Mouse (Mus musculus): ENCODE measurements at regions not wholly inside any gene's neighbourhood (a gene's known extent, or its start where the extent isn't known, plus 50 kb on each side); places are given as distances from the start of the nearest gene placed in this dataset.

DNA sequence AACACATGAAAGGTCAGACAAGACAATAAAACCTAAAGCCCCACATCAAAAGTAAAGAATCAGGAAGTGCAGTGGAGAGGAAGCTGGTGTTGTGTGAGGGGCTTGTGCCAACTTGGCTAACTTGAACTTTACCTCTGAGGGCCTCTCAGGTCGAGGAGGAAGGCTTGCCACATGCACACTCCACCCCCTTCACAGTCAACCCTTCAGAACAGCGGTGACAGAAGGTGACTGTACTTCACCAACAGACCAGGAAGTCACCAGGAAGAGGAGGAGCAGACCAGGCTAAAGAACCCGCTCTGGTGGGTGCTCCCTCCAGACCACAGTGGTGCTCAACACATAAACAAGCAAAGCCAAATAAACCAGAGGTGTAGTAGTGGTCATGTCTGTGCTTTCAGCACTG, 341.0 kb downstream of the Zfp706 start:
- DNase-seq, result no peak

GRCm38 (mm10) chr15:36664391-36664790, 343.2 kb downstream of the Zfp706 start:
- peak; percentile 28 for DNase-seq

- no peak for DNase-seq
These were observed 346.6 kb downstream of the Zfp706 start for GRCm38 (mm10) chr15:36660986-36661385.

All from adrenal gland, adult 8-10 months (tissue).